Mouse (Mus musculus) stomach, postnatal 0 days (tissue): Measurements from ENCODE around the gene Mb.

Experiments
- CTCF ChIP-seq: IDR thresholded peaks from 2 replicates; pipeline ENCODE4 v1.5.1; 2016; ENCODE audit warnings: antibody characterized with exemption, low read depth, mild to moderate bottlenecking, moderate library complexity
- EP300 ChIP-seq: optimal IDR thresholded peaks from 2 replicates; pipeline ENCODE3; 2016; ENCODE audit warnings: antibody characterized with exemption

DNA sequence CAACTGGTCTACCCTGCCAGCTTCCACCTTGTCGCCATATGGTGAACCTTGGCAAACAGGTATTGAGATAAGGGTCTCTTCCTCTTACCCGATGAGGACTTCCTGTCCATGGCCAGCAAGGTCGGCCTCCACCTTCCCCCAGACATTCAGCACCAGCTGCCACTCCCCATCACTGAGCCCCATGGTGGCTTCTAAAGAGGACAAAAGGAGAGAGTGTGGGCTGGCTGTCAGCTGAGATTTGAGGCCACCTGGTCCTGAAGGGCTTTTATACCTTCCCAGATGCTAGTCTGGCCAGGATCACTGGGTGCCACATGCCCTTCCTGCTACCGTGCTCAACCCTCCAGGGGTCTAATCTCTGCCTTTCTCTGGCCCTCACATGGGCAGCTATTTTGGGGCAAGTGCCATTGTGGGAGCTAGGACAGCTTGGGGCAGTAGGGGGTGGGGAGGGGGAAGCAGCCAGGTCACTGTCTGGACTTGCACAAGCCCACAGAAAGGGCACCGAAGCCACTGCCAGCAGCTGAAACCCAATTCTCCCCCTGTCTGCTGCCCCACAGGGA, 28.0 kb downstream of the Mb start:
- TF ChIP-seq CTCF, result no peak
- TF ChIP-seq EP300, result no peak
